Mouse (Mus musculus): ENCODE measurements around the gene Baiap2l2. TPM values are rescaled to one million over a fixed set of nuclear protein-coding genes. Genes with fewer than 3 reads are reported as not detected.

Baiap2l2 gene
- polyA plus RNA-seq, 1 experiment from 2014 or later, result 8.6 TPM

DNA sequence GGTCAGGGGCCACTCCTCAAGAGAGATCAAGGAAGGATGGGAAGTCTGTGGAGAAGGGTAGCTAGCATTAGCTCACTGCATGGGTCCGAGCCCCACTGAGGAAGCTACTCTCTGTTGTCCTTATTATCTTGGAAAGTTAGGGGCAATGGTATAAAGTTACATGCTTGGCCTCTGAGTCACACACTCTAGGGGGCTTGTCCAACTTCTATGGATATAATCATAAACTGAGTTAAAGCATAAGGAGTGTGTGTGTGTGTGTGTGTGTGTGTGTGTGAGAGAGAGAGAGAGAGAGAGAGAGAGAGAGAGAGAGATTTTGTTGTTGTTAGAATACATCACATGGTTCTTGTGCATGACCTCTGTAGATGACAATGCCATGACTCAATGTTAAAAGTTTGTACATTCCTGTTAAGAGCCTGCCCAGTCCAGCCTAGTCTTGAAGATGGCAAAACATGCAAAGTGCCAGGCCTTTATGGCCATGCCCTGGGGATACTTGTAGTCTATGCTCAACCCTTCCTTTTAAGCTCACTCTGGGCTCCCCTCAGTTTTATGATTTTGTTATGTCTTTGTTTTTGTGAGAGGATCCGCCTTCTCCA is 14.3 kb upstream of the Baiap2l2 start:
- 75% methylated on average over 2 of the region's 2 CpGs for WGBS
- Histone ChIP-seq H3K9me3 (no peaks in the 10 kb centered on the region), H3K27me3 (no peaks in the 10 kb centered on the region), H3K4me2 (no peak overlapping the region), H3K36me3 (peaks cover 8% of the 10 kb centered on the region; the same call in 1 of the 2 replicates), H3K4me1 (replicated peaks) (no peaks in the 10 kb centered on the region), H3K4me3 (replicated peaks) (no peak overlapping the region), H3K27ac (no peak overlapping the region), H3K9ac (replicated peaks) (no peak overlapping the region)
- ATAC-seq (ENCODE audit: insufficient number of reproducible peaks, insufficient read depth, low FRiP score, low TSS enrichment, low read depth), result no peak

DNA sequence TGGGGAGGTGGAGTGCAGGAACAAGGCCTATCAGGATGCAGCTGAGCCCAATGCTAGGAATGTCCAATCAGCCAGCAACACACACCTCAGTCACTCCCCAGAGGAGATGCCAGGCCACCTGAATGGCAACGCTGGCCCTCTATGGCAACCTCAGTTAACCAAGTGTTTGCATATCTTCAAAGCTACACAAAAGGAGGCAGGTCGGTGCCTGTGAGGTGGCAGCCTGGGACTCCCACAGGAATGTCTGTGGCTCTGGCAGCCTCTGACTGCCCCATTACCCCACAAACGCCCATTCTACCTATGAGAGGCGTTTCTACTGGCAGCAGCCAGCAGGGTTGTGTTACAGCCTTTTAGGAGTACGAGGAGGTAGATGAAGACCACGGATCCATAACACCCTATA is 13.2 kb upstream of the Baiap2l2 start:
- H3K9ac ChIP-seq (replicated peaks), result no peak overlapping the region
- no peak overlapping the region for H3K4me3 ChIP-seq (replicated peaks)
- no peak overlapping the region for H3K4me2 ChIP-seq
- no peaks in the 10 kb centered on the region for H3K27me3 ChIP-seq
- no peaks in the 10 kb centered on the region for H3K9me3 ChIP-seq
- 78% methylated on average over 6 of the region's 6 CpGs for WGBS
- ATAC-seq (ENCODE audit: insufficient number of reproducible peaks, insufficient read depth, low FRiP score, low TSS enrichment, low read depth), result no peak
- H3K4me1 ChIP-seq (replicated peaks), result no peaks in the 10 kb centered on the region
- H3K27ac ChIP-seq, result no peak overlapping the region
- no peaks in the 10 kb centered on the region for H3K36me3 ChIP-seq

DNA sequence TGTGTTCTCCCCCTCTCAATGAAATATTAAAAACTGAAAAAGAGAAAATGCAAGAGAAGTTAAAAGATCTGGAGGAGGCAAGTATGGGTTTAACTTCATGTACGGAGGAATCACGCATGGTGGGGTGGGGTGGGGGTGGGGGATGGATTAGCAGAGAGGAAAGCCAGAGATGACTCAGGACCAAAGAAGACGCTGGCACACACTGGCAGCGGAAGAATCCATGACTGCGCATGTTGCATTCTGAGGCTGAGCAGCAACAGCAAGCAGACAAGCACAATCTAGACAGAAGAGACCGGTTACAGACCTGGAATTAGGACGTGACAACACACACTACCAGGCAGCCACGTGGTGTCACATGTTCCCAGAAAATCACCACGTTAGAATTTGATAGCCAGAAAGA is 7.4 kb upstream of the Baiap2l2 start:
- Histone ChIP-seq H3K9ac (replicated peaks) (no peak overlapping the region), H3K4me3 (replicated peaks) (no peak overlapping the region), H3K36me3 (peaks cover 6% of the 10 kb centered on the region; the same call in 1 of the 2 replicates), H3K27me3 (no peaks in the 10 kb centered on the region), H3K4me2 (no peak overlapping the region), H3K4me1 (replicated peaks) (no peaks in the 10 kb centered on the region), H3K9me3 (no peaks in the 10 kb centered on the region), H3K27ac (no peak overlapping the region)
- ATAC-seq (ENCODE audit: insufficient number of reproducible peaks, insufficient read depth, low FRiP score, low TSS enrichment, low read depth), result no peak
- WGBS, result 89% methylated on average over 9 of the region's 9 CpGs

DNA sequence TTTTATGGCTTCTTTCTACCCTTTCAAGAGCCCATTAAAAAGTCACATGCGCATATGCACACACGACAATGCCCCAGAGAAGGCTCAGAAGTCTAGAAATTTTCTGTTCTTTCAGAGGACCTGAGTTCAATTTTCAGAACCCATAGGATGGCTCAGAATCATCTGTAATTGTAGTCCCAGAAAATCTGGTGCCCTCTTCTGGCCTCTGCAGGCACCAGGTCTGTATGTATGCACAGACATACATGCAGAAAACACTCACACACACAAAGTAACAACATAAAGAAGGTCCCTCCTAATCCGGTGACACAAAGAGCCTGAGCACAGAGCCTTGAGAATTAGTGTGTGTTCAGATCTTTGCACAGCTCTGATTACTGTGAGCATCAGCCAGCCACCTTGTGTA is 5.0 kb upstream of the Baiap2l2 start:
- WGBS, result 57% methylated on average over 3 of the region's 3 CpGs

DNA sequence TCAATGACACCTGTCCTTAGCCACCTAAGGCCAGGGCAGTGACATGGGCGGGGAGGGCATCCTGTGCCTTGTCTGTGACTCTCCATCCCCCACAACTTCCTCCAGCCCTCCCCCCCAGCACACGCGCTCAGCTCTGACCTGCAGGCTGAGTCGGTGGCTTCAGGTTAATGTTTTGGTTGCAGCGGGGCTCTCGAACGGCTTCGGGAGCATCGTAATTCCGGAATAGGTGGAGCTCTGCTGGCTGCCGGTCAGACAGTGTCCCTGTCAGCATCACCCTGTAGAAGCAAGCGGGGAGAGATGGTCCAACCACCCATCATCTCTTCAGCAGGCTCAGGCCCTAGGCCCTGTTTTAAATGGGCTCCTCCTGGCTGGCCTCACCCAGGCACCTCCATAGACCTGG is 4.1 kb upstream of the Baiap2l2 start:
- no peak for ATAC-seq (ENCODE audit: insufficient number of reproducible peaks, insufficient read depth, low FRiP score, low TSS enrichment, low read depth)
- WGBS, result 79% methylated on average over 12 of the region's 12 CpGs
- H3K4me1 ChIP-seq (replicated peaks), result no peaks in the 10 kb centered on the region
- no peak overlapping the region for H3K9ac ChIP-seq (replicated peaks)
- H3K36me3 ChIP-seq, result peaks cover 12% of the 10 kb centered on the region; the same call in 1 of the 2 replicates
- no peak overlapping the region for H3K4me2 ChIP-seq
- no peak overlapping the region for H3K27ac ChIP-seq
- no peaks in the 10 kb centered on the region for H3K9me3 ChIP-seq
- H3K27me3 ChIP-seq, result no peaks in the 10 kb centered on the region
- no peak overlapping the region for H3K4me3 ChIP-seq (replicated peaks)

More for the DNA sequence above, 5.0 kb upstream of the Baiap2l2 start:
- H3K27me3 ChIP-seq, result no peaks in the 10 kb centered on the region
- H3K4me3 ChIP-seq (replicated peaks), result no peak overlapping the region
- no peak overlapping the region for H3K4me2 ChIP-seq
- H3K9ac ChIP-seq (replicated peaks), result no peak overlapping the region
- no peaks in the 10 kb centered on the region for H3K9me3 ChIP-seq
- no peak overlapping the region for H3K27ac ChIP-seq
- H3K4me1 ChIP-seq (replicated peaks), result no peaks in the 10 kb centered on the region
- peaks cover 12% of the 10 kb centered on the region; the same call in 1 of the 2 replicates for H3K36me3 ChIP-seq
- no peak for ATAC-seq (ENCODE audit: insufficient number of reproducible peaks, insufficient read depth, low FRiP score, low TSS enrichment, low read depth)

DNA sequence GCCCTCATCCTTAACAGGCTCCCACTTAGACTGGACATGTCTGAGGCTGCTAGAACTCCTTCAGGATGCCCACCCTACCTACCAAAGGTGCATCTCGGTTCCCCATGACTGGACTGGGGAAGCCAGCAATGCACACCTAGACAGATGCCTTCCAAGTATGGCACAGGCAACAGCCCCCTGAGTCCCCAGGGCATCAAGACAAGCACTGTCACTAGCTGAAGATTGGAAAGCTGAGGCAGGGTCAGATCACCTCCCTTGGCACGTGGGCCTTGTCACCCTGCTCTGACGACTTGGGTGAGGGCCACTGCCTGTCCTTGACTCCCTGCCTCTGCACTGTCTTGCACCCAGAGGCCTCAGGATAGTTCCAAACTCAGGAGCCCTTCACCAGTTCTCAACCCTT is 3.0 kb upstream of the Baiap2l2 start:
- no peak for ATAC-seq (ENCODE audit: insufficient number of reproducible peaks, insufficient read depth, low FRiP score, low TSS enrichment, low read depth)

DNA sequence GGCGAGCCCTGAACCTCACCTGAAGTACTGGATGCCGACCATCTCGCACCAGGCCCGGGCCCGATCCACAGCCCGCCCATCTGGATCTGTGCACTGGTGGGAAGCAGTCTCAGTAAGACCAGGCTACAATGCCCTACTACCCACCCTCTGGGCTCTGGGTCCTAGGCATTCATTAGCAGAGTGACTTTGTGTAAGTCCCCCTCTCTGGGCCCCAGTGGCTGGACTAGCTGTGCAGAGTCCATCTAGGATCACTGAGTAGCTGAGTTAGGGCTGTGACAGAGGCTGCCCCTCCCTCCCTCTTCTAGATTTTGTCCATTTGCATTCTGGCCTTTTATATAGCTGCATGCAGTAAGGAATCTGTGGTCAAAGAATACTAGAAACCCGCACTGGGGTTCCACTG is 1.8 kb upstream of the Baiap2l2 start:
- Histone ChIP-seq H3K9ac (replicated peaks) (no peak overlapping the region), H3K27me3 (no peaks in the 10 kb centered on the region), H3K4me1 (replicated peaks) (no peaks in the 10 kb centered on the region), H3K4me2 (no peak overlapping the region), H3K36me3 (peaks cover 12% of the 10 kb centered on the region; the same call in 1 of the 2 replicates), H3K9me3 (no peaks in the 10 kb centered on the region), H3K4me3 (replicated peaks) (no peak overlapping the region), H3K27ac (no peak overlapping the region)
- no peak for ATAC-seq (ENCODE audit: insufficient number of reproducible peaks, insufficient read depth, low FRiP score, low TSS enrichment, low read depth)
- WGBS, result 92% methylated on average over 7 of the region's 7 CpGs

More for the DNA sequence above, 3.0 kb upstream of the Baiap2l2 start:
- 80% methylated on average over 3 of the region's 3 CpGs for WGBS
- Histone ChIP-seq H3K27ac (no peak overlapping the region), H3K27me3 (no peaks in the 10 kb centered on the region), H3K9ac (replicated peaks) (peak overlapping the region; percentile 12; the same call in 1 of the 2 replicates), H3K4me2 (no peak overlapping the region), H3K9me3 (no peaks in the 10 kb centered on the region), H3K4me3 (replicated peaks) (no peak overlapping the region), H3K4me1 (replicated peaks) (no peaks in the 10 kb centered on the region), H3K36me3 (peaks cover 12% of the 10 kb centered on the region; the same call in 1 of the 2 replicates)

DNA sequence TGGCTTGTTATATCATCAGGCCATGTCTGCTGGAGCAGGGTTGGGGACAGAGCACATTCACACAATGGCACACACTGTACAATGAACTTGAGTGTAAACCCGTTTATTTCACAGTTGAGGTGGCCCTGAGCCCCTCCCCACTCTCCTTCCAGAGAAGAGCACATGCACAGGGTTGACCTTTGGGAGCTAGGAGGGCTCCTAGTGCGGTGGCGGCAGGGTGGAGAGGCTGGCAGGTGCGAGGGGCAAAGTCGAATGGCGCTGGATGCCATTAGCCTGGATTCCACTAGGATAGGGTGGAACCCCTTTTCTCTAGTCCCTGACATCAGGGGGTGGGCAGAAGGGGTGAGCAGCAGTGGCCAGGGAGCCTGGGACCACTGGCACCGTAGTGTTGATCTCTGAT is 804 bp upstream of the Baiap2l2 start:
- Histone ChIP-seq H3K9me3 (no peaks in the 10 kb centered on the region), H3K4me1 (replicated peaks) (0 out of 2 replicates have a peak, but pooled peaks cover 5% of the 10 kb centered on the region), H3K9ac (replicated peaks) (no peak overlapping the region), H3K36me3 (peaks cover 12% of the 10 kb centered on the region; the same call in 1 of the 2 replicates), H3K27me3 (no peaks in the 10 kb centered on the region), H3K4me2 (no peak overlapping the region), H3K4me3 (replicated peaks) (no peak overlapping the region), H3K27ac (no peak overlapping the region)
- 86% methylated on average over 7 of the region's 7 CpGs for WGBS
- ATAC-seq (ENCODE audit: insufficient number of reproducible peaks, insufficient read depth, low FRiP score, low TSS enrichment, low read depth), result no peak

DNA sequence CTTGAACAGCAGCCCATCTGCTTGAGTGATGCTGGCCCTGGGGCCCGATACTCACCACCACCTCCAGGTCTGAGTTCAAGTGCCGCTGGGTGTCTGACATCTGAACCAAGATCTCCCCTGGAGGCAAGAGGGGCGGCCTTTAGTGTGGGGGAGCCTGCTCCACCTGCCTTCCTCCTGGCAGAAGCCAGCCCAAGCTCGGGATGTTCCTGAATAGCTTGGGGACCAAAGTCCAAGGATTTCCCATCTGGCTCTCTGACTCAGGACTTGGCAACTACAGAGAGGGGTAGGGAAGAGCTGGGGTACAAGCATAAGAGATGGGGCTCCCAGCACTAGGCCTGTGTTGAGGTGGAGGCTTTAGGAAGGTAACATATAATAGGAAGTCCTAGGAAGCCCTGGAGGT is 2.0 kb downstream of the Baiap2l2 start:
- Histone ChIP-seq H3K9me3 (peaks cover 4% of the 10 kb centered on the region; the same call in 1 of the 2 replicates), H3K4me3 (replicated peaks) (no peak overlapping the region), H3K4me2 (no peak overlapping the region), H3K27me3 (no peaks in the 10 kb centered on the region), H3K27ac (no peak overlapping the region), H3K9ac (replicated peaks) (no peak overlapping the region), H3K4me1 (replicated peaks) (0 out of 2 replicates have a peak, but pooled peaks cover 6% of the 10 kb centered on the region), H3K36me3 (peaks cover 6% of the 10 kb centered on the region; the same call in 1 of the 2 replicates)
- no peak for ATAC-seq (ENCODE audit: insufficient number of reproducible peaks, insufficient read depth, low FRiP score, low TSS enrichment, low read depth)
- WGBS, result 76% methylated on average over 4 of the region's 4 CpGs

DNA sequence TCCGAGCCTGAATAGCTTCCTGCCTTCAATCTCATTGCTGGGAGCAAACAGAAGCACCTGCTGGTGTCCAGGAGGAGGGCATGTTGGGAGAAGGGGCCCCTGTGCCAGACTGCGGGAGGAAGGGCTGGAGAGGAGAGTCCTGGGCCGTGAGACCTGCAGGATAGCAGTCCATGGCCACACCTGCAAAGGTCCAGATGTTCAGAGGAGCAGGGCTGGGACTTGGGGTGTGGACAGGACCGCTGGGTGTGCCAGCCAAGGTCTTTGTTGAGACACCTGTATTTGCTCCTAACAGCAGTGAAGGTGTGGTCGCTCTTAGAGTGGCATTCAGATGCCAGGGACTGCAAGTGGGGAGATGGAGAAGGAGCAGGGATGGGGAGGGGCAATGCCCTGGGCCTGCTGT is 2.9 kb downstream of the Baiap2l2 start:
- H3K4me3 ChIP-seq (replicated peaks), result no peak overlapping the region
- 81% methylated on average over 5 of the region's 5 CpGs for WGBS
- H3K9me3 ChIP-seq, result peaks cover 4% of the 10 kb centered on the region; the same call in 1 of the 2 replicates
- no peak overlapping the region for H3K9ac ChIP-seq (replicated peaks)
- H3K36me3 ChIP-seq, result peaks cover 6% of the 10 kb centered on the region; the same call in 1 of the 2 replicates
- 0 out of 2 replicates have a peak, but pooled peaks cover 6% of the 10 kb centered on the region for H3K4me1 ChIP-seq (replicated peaks)
- ATAC-seq (ENCODE audit: insufficient number of reproducible peaks, insufficient read depth, low FRiP score, low TSS enrichment, low read depth), result no peak
- H3K4me2 ChIP-seq, result no peak overlapping the region
- no peaks in the 10 kb centered on the region for H3K27me3 ChIP-seq
- no peak overlapping the region for H3K27ac ChIP-seq

DNA sequence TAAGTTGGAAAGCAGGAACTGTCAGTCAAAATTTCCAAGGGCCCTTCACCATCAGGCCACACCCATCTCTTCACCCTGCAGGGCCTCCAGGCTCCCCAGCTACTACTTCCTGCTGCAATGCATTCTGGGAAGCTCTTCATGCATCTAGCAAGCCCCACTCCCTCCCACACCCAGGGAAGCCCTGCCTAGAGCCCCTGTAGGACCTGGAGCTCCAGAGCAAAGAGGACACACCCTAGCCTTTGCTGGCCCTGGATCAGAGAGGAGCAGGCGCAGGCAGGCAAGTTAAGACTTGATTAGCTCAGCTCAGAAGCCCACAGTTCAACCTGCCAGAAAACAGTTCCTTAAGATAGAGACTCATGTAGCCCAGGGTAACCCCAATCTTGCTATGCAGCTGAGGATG is 3.9 kb downstream of the Baiap2l2 start:
- peaks cover 3% of the 10 kb centered on the region; the same call in 1 of the 2 replicates for H3K36me3 ChIP-seq
- H3K4me2 ChIP-seq, result no peak overlapping the region
- WGBS, result 95% methylated on average over 1 of the region's 1 CpGs
- H3K27me3 ChIP-seq, result no peaks in the 10 kb centered on the region
- no peak overlapping the region for H3K4me3 ChIP-seq (replicated peaks)
- H3K4me1 ChIP-seq (replicated peaks), result 0 out of 2 replicates have a peak, but pooled peaks cover 6% of the 10 kb centered on the region
- ATAC-seq (ENCODE audit: insufficient number of reproducible peaks, insufficient read depth, low FRiP score, low TSS enrichment, low read depth), result no peak
- H3K9me3 ChIP-seq, result peaks cover 9% of the 10 kb centered on the region; the same call in 1 of the 2 replicates
- H3K9ac ChIP-seq (replicated peaks), result no peak overlapping the region
- no peak overlapping the region for H3K27ac ChIP-seq

DNA sequence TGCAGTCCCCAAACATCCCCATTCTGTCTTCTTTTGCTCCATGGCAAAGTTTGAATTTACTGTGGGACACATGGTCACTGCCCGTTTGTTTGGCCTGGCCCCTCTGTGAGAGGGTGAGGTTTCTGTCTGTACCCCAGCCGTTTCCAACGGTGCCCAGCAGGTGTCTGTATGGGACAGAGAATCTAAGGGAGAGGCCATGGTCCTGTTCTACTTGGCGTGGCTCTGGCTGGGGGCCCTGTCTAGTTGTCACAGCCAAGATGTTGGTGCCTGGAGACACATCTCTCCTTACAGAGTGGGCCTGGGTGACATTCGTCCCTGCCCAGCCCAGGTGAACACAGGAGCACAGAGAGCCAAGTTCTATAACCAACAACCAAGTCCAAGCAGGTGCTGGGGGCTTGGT is 4.5 kb downstream of the Baiap2l2 start:
- no peak overlapping the region for H3K4me3 ChIP-seq (replicated peaks)
- 60% methylated on average over 5 of the region's 5 CpGs for WGBS
- H3K9ac ChIP-seq (replicated peaks), result no peak overlapping the region
- no peaks in the 10 kb centered on the region for H3K36me3 ChIP-seq
- H3K27ac ChIP-seq, result no peak overlapping the region
- ATAC-seq (ENCODE audit: insufficient number of reproducible peaks, insufficient read depth, low FRiP score, low TSS enrichment, low read depth), result no peak
- H3K4me1 ChIP-seq (replicated peaks), result 0 out of 2 replicates have a peak, but pooled peaks cover 6% of the 10 kb centered on the region
- no peak overlapping the region for H3K4me2 ChIP-seq
- no peaks in the 10 kb centered on the region for H3K27me3 ChIP-seq
- H3K9me3 ChIP-seq, result peaks cover 9% of the 10 kb centered on the region; the same call in 1 of the 2 replicates
